Comparison of ENCODE assay signal across 10 mouse cellular contexts in genomic region chr8:127210621-127211020, GRCm38 (mm10).
DNase-seq lines count a peak whose midpoint lies in the region.
"Had no signal": no experiment of that assay in that cellular context is flagged by ENCODE, and none has a peak within 500 bp of the region (broad histone marks: within the 10 kb centered on the region; RNA-seq: fewer than 3 reads in every experiment).

No protein-coding gene starts in this region.

- DNase-seq in cerebellum, adult 11 months = peak; percentile 15
- no peak for DNase-seq in cerebellum, adult 8-10 months
- DNase-seq in brain, adult 2 months (ENCODE audit: low read depth, low spot score) = peak; percentile 58
- DNase-seq in cerebellum, adult 9-10 months = peak; percentile 43
- peak; percentile 89 for DNase-seq in gonadal fat pad, adult 2 months (ENCODE audit: low read depth)
- DNase-seq in kidney, postnatal 25 days = no peak
- DNase-seq in frontal cortex, adult 2 months (ENCODE audit: extremely low spot score in 1 of 2, low spot score in 1 of 2) = no peak
- DNase-seq: adrenal gland, postnatal 14 days; gastrocnemius, postnatal 10 days; heart, postnatal 4 days had no signal

Comparison
In these comparisons a context has a peak if more than half of its experiments do, and no peak if none do; other contexts are left out.
1. DNase-seq: peak in cerebellum, adult 11 months (single experiment), brain, adult 2 months (single experiment), cerebellum, adult 9-10 months (single experiment) and gonadal fat pad, adult 2 months (single experiment); none in cerebellum, adult 8-10 months (single experiment), kidney, postnatal 25 days (0 of 2) and frontal cortex, adult 2 months (0 of 2).